Mouse (Mus musculus): ENCODE measurements around the gene Misp. TPM values are rescaled to one million over a fixed set of nuclear protein-coding genes. Genes with fewer than 3 reads are reported as not detected.

Misp gene
- 5.0 and 6.1 TPM in 2 replicates for polyA plus RNA-seq (2014; fragmentation: Nextera tagmentation; extraction: Ambion mirVana)

DNA sequence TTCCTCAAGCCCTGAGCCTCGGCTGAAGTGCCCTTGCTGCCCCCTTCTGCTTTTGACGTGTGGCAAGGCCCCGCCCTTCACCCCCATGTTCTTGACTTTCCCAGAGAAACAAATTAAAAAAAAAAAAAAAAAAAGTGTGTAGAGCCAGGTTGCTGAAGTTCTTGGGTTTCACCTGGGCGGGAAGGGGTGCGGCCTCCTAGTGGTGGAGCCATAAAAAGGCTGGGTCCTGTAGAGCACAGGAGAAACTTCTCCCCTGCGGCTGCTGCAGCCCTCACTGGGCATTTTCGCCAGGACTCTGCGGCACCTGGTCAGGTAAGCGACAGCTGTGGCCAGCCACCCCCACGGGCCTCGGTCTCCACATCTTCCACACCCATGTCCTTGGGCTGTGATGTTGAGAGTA is at the start of gene Misp:
Misp (plus strand) TSS at position 208 of the 400 bp plus-strand sequence.
- no peak within 1 kb of the TSS for H3K9ac ChIP-seq
- no peak within 1 kb of the TSS for H3K4me3 ChIP-seq (ENCODE audit: low read depth, low read length)
- no peak within 1 kb of the TSS for H3K4me2 ChIP-seq
- no peaks in the 10 kb centered on the region for H3K9me3 ChIP-seq (ENCODE audit: low read depth, low read length)
- no peak for DNase-seq
- no peaks in the 10 kb centered on the region for H3K4me1 ChIP-seq (ENCODE audit: insufficient read depth)
- H3K27ac ChIP-seq (ENCODE audit: low read depth): no peak within 1 kb of the TSS
- ATAC-seq (ENCODE audit: insufficient read depth): no peak
- H3K27me3 ChIP-seq (ENCODE audit: insufficient read depth, low read length): no peaks in the 10 kb centered on the region
- WGBS: 59% methylated on average over 11 of the region's 11 CpGs
- TF ChIP-seq CTCF (IDR thresholded peaks at IDR 0.05; ENCODE audit: low read depth): peak; percentile 46
- H3K36me3 ChIP-seq (ENCODE audit: insufficient read depth): peaks cover 39% of the 10 kb centered on the region

DNA sequence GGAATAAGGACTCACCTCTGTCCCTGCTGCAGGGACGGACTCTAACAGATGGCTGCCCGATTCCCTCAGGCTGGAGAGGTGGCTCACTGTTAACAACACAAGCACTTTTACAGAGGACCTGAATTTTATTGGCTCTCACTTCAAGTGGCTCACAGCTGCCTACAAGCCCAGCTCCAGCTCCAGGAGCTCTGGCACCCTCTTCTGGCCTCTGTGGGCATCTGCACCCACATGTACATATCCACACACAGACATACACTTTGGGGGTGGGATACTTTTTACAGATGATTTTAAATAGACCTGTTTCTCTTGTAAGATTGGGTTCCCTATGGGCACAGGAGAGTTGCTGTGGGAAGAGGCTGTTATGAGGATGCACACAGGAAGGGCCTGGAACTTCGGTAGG is 48.5 kb upstream of the Misp start:
- no peak for DNase-seq
- Histone ChIP-seq H3K27me3 (ENCODE audit: insufficient read depth, low read length) (no peaks in the 10 kb centered on the region), H3K9ac (no peak overlapping the region), H3K9me3 (ENCODE audit: low read depth, low read length) (no peaks in the 10 kb centered on the region; the same call in 1 of the 2 replicates), H3K27ac (ENCODE audit: low read depth) (no peak overlapping the region), H3K4me3 (ENCODE audit: low read depth, low read length) (no peak overlapping the region), H3K4me2 (no peak overlapping the region), H3K4me1 (ENCODE audit: insufficient read depth) (0 out of 2 replicates have a peak, but pooled peaks cover 3% of the 10 kb centered on the region), H3K36me3 (ENCODE audit: insufficient read depth) (no peaks in the 10 kb centered on the region)
- no peak for ATAC-seq (ENCODE audit: insufficient read depth)
- peak; percentile 35 for TF ChIP-seq CTCF (IDR thresholded peaks at IDR 0.05; ENCODE audit: low read depth)
- WGBS: 94% methylated on average over 3 of the region's 3 CpGs

- TF ChIP-seq CTCF (IDR thresholded peaks at IDR 0.05; ENCODE audit: low read depth): no peak
- DNase-seq (no peak), ATAC-seq (ENCODE audit: insufficient read depth) (no peak)
- WGBS: 79% methylated on average over 2 of the region's 2 CpGs
- H3K9me3 ChIP-seq (ENCODE audit: low read depth, low read length): no peaks in the 10 kb centered on the region; the same call in 1 of the 2 replicates
- no peak overlapping the region for H3K27ac ChIP-seq (ENCODE audit: low read depth)
- no peaks in the 10 kb centered on the region for H3K36me3 ChIP-seq (ENCODE audit: insufficient read depth)
- H3K4me2 ChIP-seq: no peak overlapping the region
- H3K4me3 ChIP-seq (ENCODE audit: low read depth, low read length): no peak overlapping the region
- no peak overlapping the region for H3K9ac ChIP-seq
- H3K27me3 ChIP-seq (ENCODE audit: insufficient read depth, low read length): no peaks in the 10 kb centered on the region
- H3K4me1 ChIP-seq (ENCODE audit: insufficient read depth): peaks cover 7% of the 10 kb centered on the region; the same call in 1 of the 2 replicates
These were observed 47.6 kb upstream of the Misp start for GRCm38 (mm10) chr10:79773208-79773607.

DNA sequence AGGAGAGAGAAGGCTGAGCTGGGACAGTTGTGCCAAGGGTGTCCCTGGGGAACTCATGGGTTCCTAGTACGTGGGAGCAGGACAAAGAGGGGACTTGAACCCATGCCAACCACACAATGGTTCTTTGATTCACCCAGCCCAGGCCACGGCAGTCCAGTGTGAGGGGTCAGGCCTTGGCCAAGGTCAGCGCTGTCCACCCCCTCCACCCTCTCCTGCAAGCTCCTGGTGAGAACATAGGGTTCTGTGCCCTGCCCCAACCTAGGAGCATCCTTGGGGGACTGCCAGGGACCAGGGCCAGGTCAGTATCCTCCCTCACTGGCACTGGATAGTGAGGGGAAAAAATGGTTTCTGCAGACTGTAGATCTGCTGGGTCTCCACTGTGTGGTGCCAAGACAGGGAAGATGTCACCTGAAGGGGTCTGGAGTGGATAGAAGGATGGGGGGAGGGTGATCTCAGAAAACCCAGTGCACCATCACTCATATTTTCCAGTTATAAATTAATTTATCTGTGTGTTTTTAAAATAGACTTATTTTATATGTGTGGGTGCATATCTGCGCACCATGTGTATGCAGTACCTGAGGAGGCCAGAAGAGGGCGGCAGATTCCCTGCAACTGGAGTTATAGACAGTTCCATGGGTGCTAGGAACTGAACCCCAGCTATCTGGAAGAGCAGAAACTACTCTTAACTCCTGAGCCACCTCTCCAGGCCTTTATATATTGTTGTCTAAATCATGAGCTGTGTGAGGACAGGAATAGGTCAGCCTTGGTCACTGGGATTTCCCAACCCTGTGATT is 46.1 kb upstream of the Misp start:
- Histone ChIP-seq H3K27me3 (ENCODE audit: insufficient read depth, low read length) (peaks cover 9% of the 10 kb centered on the region; the same call in 1 of the 2 replicates), H3K4me2 (no peak overlapping the region), H3K36me3 (ENCODE audit: insufficient read depth) (no peaks in the 10 kb centered on the region), H3K4me3 (ENCODE audit: low read depth, low read length) (no peak overlapping the region), H3K9ac (no peak overlapping the region), H3K27ac (ENCODE audit: low read depth) (no peak overlapping the region), H3K9me3 (ENCODE audit: low read depth, low read length) (no peaks in the 10 kb centered on the region; the same call in 1 of the 2 replicates), H3K4me1 (ENCODE audit: insufficient read depth) (peaks cover 7% of the 10 kb centered on the region; the same call in 1 of the 2 replicates)
- 62% methylated on average over 5 of the region's 5 CpGs for WGBS
- no peak for ATAC-seq (ENCODE audit: insufficient read depth)
- peak; percentile 54 for TF ChIP-seq CTCF (IDR thresholded peaks at IDR 0.05; ENCODE audit: low read depth)
- DNase-seq: no peak

- no peaks in the 10 kb centered on the region for H3K36me3 ChIP-seq (ENCODE audit: insufficient read depth)
- WGBS: 1% methylated on average over 39 of the region's 39 CpGs
- DNase-seq (peak; percentile 70), ATAC-seq (ENCODE audit: insufficient read depth) (no peak)
- H3K27me3 ChIP-seq (ENCODE audit: insufficient read depth, low read length): peaks cover 12% of the 10 kb centered on the region; the same call in 1 of the 2 replicates
- TF ChIP-seq CTCF (IDR thresholded peaks at IDR 0.05; ENCODE audit: low read depth): no peak
- peaks cover 11% of the 10 kb centered on the region for H3K4me1 ChIP-seq (ENCODE audit: insufficient read depth)
- no peaks in the 10 kb centered on the region; the same call in 1 of the 2 replicates for H3K9me3 ChIP-seq (ENCODE audit: low read depth, low read length)
- H3K9ac ChIP-seq: peak within 1 kb of the TSS; percentile 67
- peak within 1 kb of the TSS; percentile 50 for H3K4me3 ChIP-seq (ENCODE audit: low read depth, low read length)
- peak within 1 kb of the TSS; percentile 83 for H3K4me2 ChIP-seq
- peak within 1 kb of the TSS; percentile 60 for H3K27ac ChIP-seq (ENCODE audit: low read depth)
These were observed 43.7 kb upstream of the Misp start, which contains the start of gene Fstl3 for GRCm38 (mm10) chr10:79777103-79777531. Gene Fstl3, plus strand, starts transcription at chr10:79777272.

GRCm38 (mm10) chr10:79778006-79778405 is 42.8 kb upstream of the Misp start:
- Histone ChIP-seq H3K4me2 (peak overlapping the region; percentile 83), H3K27me3 (ENCODE audit: insufficient read depth, low read length) (peaks cover 12% of the 10 kb centered on the region), H3K27ac (ENCODE audit: low read depth) (peak overlapping the region; percentile 60; the same call in 1 of the 2 replicates), H3K36me3 (ENCODE audit: insufficient read depth) (no peaks in the 10 kb centered on the region), H3K9ac (peak overlapping the region; percentile 67), H3K9me3 (ENCODE audit: low read depth, low read length) (no peaks in the 10 kb centered on the region; the same call in 1 of the 2 replicates), H3K4me1 (ENCODE audit: insufficient read depth) (peaks cover 11% of the 10 kb centered on the region), H3K4me3 (ENCODE audit: low read depth, low read length) (peak overlapping the region; percentile 50)
- no peak for TF ChIP-seq CTCF (IDR thresholded peaks at IDR 0.05; ENCODE audit: low read depth)
- WGBS: 8% methylated on average over 15 of the region's 15 CpGs
- peak; percentile 81 for DNase-seq
- ATAC-seq (ENCODE audit: insufficient read depth): peak; percentile 15; the same call in 1 of the 2 replicates

GRCm38 (mm10) chr10:79779193-79779592 is 41.6 kb upstream of the Misp start:
- no peak for TF ChIP-seq CTCF (IDR thresholded peaks at IDR 0.05; ENCODE audit: low read depth)
- Histone ChIP-seq H3K4me1 (ENCODE audit: insufficient read depth) (peaks cover 11% of the 10 kb centered on the region), H3K27me3 (ENCODE audit: insufficient read depth, low read length) (peaks cover 12% of the 10 kb centered on the region), H3K27ac (ENCODE audit: low read depth) (no peak overlapping the region), H3K9ac (no peak overlapping the region), H3K4me3 (ENCODE audit: low read depth, low read length) (no peak overlapping the region), H3K9me3 (ENCODE audit: low read depth, low read length) (no peaks in the 10 kb centered on the region; the same call in 1 of the 2 replicates), H3K36me3 (ENCODE audit: insufficient read depth) (no peaks in the 10 kb centered on the region), H3K4me2 (no peak overlapping the region)
- ATAC-seq (ENCODE audit: insufficient read depth) (no peak), DNase-seq (no peak)
- WGBS: 24% methylated on average over 2 of the region's 2 CpGs

Data from lung, embryonic 14.5 days (tissue).